Mouse (Mus musculus) stomach, postnatal 0 days (tissue): ENCODE data around the gene Sh3bgrl. TPM values are rescaled to one million over a fixed set of nuclear protein-coding genes. Genes with fewer than 3 reads are reported as not detected.

ENCODE experiments used
- ATAC-seq: fragments of 200-750 bp; cut with Nextera tagmentation; 2 replicates; pipeline ENCODE4 v1.8.0; 2017; ENCODE audit not compliant: low FRiP score, low TSS enrichment
- DNase-seq: peaks from one replicate; pipeline ENCODE4 v3.0.0-alpha.2; 2016; ENCODE audit warnings: low spot score
- H3K27ac ChIP-seq: fragments of 300-500 bp; sonication (generic); replicated peaks from 2 replicates; pipeline ENCODE4 v1.5.1; 2014; ENCODE audit warnings: mild to moderate bottlenecking, control low read depth
- H3K27me3 ChIP-seq: fragments of 300-500 bp; sonication (generic); 2 replicates; pipeline ENCODE4 v1.6.1; 2014; ENCODE audit warnings: low read length; ENCODE audit not compliant: control insufficient read depth, insufficient read depth
- H3K36me3 ChIP-seq: fragments of 300-500 bp; sonication (generic); 2 replicates; pipeline ENCODE4 v1.6.1; 2014; ENCODE audit warnings: low read length, mixed read lengths; ENCODE audit not compliant: control insufficient read depth, insufficient read depth
- H3K4me1 ChIP-seq: fragments of 300-500 bp; sonication (generic); replicated peaks from 2 replicates; pipeline ENCODE4 v1.6.1; 2014; ENCODE audit warnings: antibody characterized with exemption; ENCODE audit not compliant: control insufficient read depth, insufficient read depth
- H3K4me2 ChIP-seq: fragments of 300-500 bp; sonication (generic); replicated peaks from 2 replicates; pipeline ENCODE4 v1.6.1; 2014; ENCODE audit warnings: low read depth, mild to moderate bottlenecking, control low read depth, moderate library complexity
- H3K4me3 ChIP-seq: fragments of 300-500 bp; sonication (generic); 2 replicates; pipeline ENCODE4 v1.5.1; 2014; ENCODE audit warnings: low read depth, low read length, control low read depth
- H3K9ac ChIP-seq: fragments of 300-500 bp; sonication (generic); 2 replicates; pipeline ENCODE4 v1.6.1; 2014; ENCODE audit warnings: mild to moderate bottlenecking, low read length, control low read depth, mixed read lengths
- H3K9me3 ChIP-seq: fragments of 300-500 bp; sonication (generic); 2 replicates; pipeline ENCODE4 v1.6.1; 2016; ENCODE audit warnings: low read length; ENCODE audit not compliant: control insufficient read depth
- CTCF ChIP-seq: IDR thresholded peaks from 2 replicates; pipeline ENCODE4 v1.5.1; 2016; ENCODE audit warnings: antibody characterized with exemption, low read depth, mild to moderate bottlenecking, moderate library complexity
- EP300 ChIP-seq: optimal IDR thresholded peaks from 2 replicates; pipeline ENCODE3; 2016; ENCODE audit warnings: antibody characterized with exemption
- WGBS: fragments of 180-500 bp; shearing (Covaris S2); extraction: QIAGEN DNeasy Blood & Tissue Kit; methylation state at CpG from one replicate; pipeline ENCODE4 v1.1.7; 2014; 5-methylcytosine and 5-hydroxymethylcytosine counted together
- polyA plus RNA-seq: library from polyadenylated mRNA; unstranded; fragments of >200 nt; fragmentation: Nextera tagmentation; extraction: Ambion mirVana; gene quantifications from 2 replicates; pipeline ENCODE4 v1.2.1, GENCODE M21; 2015

Gene Sh3bgrl
- polyA plus RNA-seq, 1 experiment from 2014 or later, result 66.8 TPM

DNA sequence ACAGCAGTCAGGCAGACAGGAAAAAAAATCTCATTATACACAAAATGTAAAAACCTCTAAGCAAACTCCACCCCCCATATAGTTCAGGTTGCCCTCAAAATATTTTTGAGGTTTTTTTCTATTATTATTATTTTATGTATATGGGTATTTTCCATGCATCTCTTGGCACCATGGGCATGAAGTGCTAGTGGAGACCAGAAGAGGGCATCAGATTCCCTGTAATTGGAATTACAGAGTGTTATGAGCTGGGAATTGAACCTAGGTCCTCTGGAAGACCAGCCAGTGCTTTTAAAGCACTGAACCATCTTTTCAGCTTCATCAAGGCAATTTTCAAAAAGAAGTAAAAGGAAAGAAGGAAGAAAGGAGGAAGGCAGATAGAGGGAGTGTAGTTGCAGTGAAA lies 8.1 kb upstream of the Sh3bgrl start:
- Histone ChIP-seq H3K27ac (no peak overlapping the region), H3K27me3 (no peaks in the 10 kb centered on the region), H3K9me3 (no peaks in the 10 kb centered on the region), H3K36me3 (no peaks in the 10 kb centered on the region), H3K4me3 (no peak overlapping the region), H3K4me1 (no peaks in the 10 kb centered on the region), H3K9ac (no peak overlapping the region), H3K4me2 (no peak overlapping the region)
- 0 out of 2 replicates have a peak, but pooled peaks have one; percentile 5 for TF ChIP-seq CTCF
- no peak for TF ChIP-seq EP300
- ATAC-seq (no peak), DNase-seq (no peak)

DNA sequence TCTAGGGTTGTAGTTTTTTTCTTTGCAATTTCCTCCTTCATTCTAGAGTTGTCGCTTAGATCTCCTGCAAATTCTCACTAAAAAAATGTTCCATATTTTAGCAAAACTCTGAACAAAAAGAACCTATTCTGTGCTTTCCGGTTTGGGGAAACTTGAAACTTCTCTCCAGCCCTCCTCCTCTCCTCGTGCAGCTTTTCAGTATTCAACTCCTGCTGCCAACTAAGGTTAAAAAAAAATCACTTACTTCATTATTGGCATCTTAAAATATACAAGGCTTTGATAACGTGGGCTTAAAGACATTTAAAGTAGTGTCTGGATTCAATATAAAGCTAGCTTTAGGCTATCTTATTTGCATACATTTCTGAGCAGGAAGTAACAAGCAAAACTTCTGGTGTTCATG lies 365 bp upstream of the Sh3bgrl start:
- H3K27ac ChIP-seq, result peak overlapping the region; percentile 42; the same call in 1 of the 2 replicates
- WGBS, result 7% methylated on average over 4 of the region's 4 CpGs
- TF ChIP-seq EP300 (no peak), CTCF (no peak)
- no peaks in the 10 kb centered on the region for H3K27me3 ChIP-seq
- no peak for ATAC-seq
- peak overlapping the region; percentile 19; the same call in 1 of the 2 replicates for H3K9ac ChIP-seq
- peak overlapping the region; percentile 52 for H3K4me3 ChIP-seq
- H3K36me3 ChIP-seq, result no peaks in the 10 kb centered on the region
- H3K9me3 ChIP-seq, result no peaks in the 10 kb centered on the region
- H3K4me1 ChIP-seq, result no peaks in the 10 kb centered on the region
- DNase-seq, result no peak
- H3K4me2 ChIP-seq, result peak overlapping the region; percentile 34; the same call in 1 of the 2 replicates

DNA sequence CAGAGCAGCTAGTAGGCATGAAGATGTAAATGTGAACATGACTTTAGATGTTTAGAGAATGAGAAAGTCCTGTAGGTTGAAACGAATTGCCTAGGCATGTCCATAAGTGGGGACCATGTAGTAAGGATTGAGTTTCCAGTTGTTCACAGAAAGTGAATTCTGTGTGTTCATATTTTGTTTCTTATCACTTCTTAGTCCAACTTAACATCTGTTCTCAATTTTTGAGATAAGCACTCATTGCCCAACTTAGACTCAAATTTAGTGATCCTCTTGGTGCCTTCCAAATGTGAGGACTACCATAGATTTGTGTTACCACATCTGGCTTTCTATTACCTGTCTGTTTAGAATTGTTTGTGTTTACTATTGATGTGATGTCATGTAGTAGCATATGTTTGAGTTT lies 3.3 kb downstream of the Sh3bgrl start:
- WGBS, result 50% methylated on average over 1 of the region's 1 CpGs
- TF ChIP-seq EP300 (no peak), CTCF (no peak)
- Histone ChIP-seq H3K4me2 (no peak overlapping the region), H3K9me3 (no peaks in the 10 kb centered on the region), H3K9ac (no peak overlapping the region), H3K27me3 (no peaks in the 10 kb centered on the region), H3K27ac (no peak overlapping the region), H3K4me1 (no peaks in the 10 kb centered on the region), H3K36me3 (no peaks in the 10 kb centered on the region), H3K4me3 (no peak overlapping the region)
- no peak for ATAC-seq
- no peak for DNase-seq

DNA sequence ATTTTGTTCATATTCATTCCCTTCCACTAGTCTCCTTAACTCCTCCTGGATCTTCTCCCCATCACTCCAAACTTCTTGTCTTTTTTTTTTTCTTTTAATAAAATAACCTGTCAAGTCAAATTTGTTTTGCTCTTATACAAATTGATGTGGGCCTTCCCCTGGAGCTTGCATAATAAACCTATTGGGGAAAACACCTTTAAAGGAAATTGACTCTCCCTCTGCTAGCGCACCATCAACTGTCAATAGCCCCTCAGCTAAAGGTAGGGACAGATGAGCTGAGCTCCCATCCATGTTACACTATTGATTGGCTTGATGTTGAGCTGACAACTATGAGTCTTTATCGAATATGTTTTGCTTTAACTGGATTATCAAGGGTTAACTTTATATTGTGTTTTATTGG lies 5.3 kb downstream of the Sh3bgrl start:
- Histone ChIP-seq H3K4me3 (no peak overlapping the region), H3K4me2 (no peak overlapping the region), H3K4me1 (no peaks in the 10 kb centered on the region), H3K27ac (no peak overlapping the region), H3K27me3 (no peaks in the 10 kb centered on the region), H3K9ac (no peak overlapping the region), H3K36me3 (no peaks in the 10 kb centered on the region), H3K9me3 (no peaks in the 10 kb centered on the region)
- ATAC-seq, result no peak
- WGBS, result 85% methylated on average over 2 of the region's 2 CpGs
- TF ChIP-seq EP300 (no peak), CTCF (no peak)
- no peak for DNase-seq

DNA sequence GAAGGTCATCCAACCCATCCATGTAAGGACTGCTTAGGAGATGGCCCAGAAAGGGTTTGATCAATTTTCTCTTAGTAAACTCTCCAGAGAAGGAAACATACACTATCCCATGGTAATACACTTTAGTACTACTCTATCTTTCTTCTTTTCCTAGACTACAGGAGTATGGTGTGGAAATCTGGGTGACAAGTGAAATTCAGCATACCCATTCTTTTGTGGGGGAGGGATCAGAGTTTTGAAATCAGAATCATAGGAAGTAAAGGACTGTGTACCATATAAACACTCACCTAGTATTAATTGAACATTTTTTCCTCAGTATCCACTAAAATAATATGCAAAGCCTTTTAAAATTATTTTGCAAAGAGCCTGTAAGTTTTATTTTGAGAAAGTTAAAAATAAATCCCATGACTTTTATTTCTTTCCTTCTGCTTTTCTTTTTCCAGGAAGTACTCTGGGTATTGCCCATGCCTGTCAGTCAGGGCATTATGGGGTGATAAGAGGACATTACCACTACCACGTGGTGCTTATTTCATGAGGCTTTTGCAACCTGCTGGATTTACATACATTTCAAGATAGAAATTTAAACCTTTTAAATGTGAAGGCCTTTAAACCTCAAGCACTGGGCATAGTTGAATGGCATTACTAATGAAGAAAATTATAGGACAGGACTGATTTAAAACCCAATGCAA lies 13.1 kb downstream of the Sh3bgrl start:
- Histone ChIP-seq H3K4me3 (no peak overlapping the region), H3K4me1 (no peaks in the 10 kb centered on the region), H3K27me3 (no peaks in the 10 kb centered on the region), H3K27ac (no peak overlapping the region), H3K9me3 (no peaks in the 10 kb centered on the region), H3K4me2 (no peak overlapping the region), H3K9ac (no peak overlapping the region), H3K36me3 (no peaks in the 10 kb centered on the region)
- DNase-seq, result no peak
- no peak for ATAC-seq
- 30% methylated on average over 1 of the region's 1 CpGs for WGBS
- TF ChIP-seq EP300 (no peak), CTCF (no peak)

DNA sequence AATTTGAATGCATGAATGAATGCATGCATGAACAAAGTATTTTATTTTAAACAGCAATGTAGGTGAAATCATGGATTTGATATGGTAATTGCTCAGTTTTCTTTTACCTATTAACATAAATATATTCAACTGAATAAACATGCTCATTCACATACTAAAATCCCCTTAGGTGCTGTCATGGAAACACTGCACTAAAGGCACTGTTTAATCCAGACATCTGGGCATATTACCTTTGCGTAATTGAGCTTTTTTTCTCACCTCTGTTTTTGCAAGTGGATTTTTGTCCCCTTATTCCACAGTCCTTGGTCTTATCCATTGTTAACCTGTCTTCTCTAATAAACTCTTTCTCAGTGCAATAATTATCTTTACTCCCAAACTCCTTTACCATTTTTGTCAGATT lies 17.7 kb downstream of the Sh3bgrl start:
- Histone ChIP-seq H3K4me3 (no peak overlapping the region), H3K9me3 (no peaks in the 10 kb centered on the region), H3K4me1 (no peaks in the 10 kb centered on the region), H3K36me3 (no peaks in the 10 kb centered on the region), H3K27ac (no peak overlapping the region), H3K9ac (no peak overlapping the region), H3K27me3 (no peaks in the 10 kb centered on the region), H3K4me2 (no peak overlapping the region)
- ATAC-seq, result no peak
- DNase-seq, result no peak
- no peak for TF ChIP-seq EP300
- no peak for TF ChIP-seq CTCF
- WGBS, result 81% methylated on average over 1 of the region's 1 CpGs
